Mouse (Mus musculus) mouse embryonic stem cell (cell line): ENCODE results near the gene Rpl7a.
"Not testable (repeated sequence)": the region's sequence is repeated elsewhere in the genome, so short reads cannot be mapped to it uniquely, and the experiment has no call there.

Source experiments
- in situ Hi-C, 2 experiments: fragments of 300-500 bp; cut with MboI; formaldehyde crosslinking; loops; 1 replicate in 1 of 2; 3 replicates in 1 of 2; pipeline ENCODE4 v1.14.3; 2019 to 2020; ENCODE audit warnings: low sequenced_read_pairs in 2 of 2, low pct_unique_long_range_greater_than_20kb in 1 of 2, mixed read lengths in 1 of 2; ENCODE audit not compliant: unreplicated experiment in 1 of 2

Gene Rpl7a

DNA sequence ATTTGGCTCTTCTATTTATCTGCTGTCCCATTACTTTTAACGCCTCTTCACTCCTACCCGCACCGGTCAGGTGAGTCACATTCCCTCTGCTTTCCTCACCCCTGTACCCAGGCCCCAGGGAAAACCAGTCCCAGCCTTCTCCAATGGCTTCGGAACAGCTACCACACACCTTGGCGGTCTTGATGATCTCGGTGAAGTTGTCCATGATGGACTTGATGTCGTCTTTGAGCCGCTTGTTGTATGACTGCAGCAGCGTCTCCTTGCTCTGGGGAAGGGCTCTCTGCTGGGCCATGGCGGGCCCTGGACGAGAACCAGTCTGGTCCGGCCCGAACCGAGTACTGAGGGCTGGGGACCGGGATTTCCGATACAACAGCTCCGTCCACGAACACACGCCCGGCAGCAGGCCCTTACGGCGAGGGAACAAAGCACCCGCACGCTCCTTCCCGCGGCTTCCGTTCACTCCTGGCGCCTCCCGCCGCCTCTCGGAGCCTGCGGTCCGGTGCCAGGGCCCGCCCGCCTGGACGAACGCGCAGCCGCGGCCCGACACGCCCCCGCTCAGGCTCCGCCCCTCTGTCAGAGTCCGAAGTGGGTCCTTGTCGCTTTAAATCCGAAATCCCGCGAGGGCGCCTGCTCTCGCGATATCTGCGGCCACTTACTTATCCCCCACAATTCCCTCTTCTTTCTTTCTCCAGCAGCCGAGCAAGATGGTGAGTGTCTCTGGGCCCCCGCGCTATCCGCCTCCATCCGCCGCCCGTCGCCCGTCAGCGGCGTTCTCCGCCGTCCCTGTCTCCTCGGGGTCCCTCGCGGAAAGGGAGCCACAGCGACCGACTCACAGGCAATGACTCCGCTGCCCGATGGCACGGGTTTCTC, at the start of gene Rpl7a, which contains the start of gene Med22:
Gene Rpl7a, plus strand, starts transcription at position 641 of the 870 bp plus-strand sequence.
Gene Med22, minus strand, starts transcription at position 554 of the 870 bp plus-strand sequence.
- in situ Hi-C loops: no loop called here

DNA sequence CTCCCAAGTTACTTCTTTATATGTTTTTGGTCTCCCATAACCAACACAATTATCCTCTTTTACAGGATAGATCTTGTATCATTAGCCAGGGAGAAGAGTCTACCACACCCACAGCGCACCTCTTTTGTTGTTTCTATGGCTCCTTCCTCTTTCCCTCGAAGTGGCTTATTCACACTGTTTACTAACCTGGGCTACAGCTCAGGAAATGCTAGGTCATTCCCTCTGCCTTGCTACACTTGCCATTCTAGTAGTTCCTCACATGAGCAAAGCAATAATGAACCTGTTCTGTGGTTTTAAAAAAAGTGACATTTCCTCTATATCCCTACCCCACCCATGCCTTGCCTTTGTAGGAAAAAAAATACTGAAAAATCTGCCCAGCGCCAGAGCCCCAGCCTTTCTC, 47.7 kb upstream of the Rpl7a start:
- in situ Hi-C loops: no loop called here

DNA sequence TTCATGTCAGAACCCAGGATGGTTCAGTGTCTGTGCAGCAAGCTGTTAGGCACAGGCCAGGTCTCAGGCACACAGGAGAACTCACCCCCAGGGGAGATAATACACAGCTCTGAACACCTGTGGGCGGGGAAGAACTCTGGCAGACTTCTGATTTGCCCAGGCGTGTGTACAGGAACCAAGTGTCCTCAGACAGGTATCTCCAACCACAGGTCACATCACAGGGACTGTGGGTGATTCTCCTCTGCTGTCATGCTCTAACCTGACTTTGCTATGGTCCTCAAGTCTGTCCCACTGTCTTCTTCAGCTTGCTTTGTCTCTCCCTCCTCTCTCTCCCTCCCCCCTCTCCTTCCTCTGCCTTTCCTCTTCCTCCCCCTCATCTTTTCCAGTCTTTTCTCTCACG, 45.7 kb upstream of the Rpl7a start, which contains the start of gene Abo:
Gene Abo, minus strand, starts transcription at position 101 of the 400 bp plus-strand sequence.
- in situ Hi-C loops: no loop called here

DNA sequence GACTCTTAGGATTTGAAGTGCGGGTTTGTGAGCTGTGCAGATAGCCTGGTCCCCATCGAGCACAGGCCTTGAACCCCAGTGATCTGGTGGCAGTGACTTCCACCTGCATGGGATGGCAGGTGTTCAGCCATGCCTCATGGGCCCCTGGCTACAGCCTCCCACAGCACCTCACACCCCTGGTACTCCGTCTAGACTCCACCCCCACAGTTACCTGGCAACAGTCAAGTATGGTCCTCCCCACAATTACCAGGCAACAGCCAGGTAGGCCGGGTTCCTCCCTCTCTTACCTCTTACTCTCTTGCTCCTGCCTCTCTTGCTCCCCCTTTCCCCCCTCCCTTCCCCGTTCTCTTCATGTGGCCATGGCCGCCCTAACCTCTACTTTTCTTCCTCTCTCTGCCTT, 39.9 kb upstream of the Rpl7a start:
- in situ Hi-C loops: no loop called here

DNA sequence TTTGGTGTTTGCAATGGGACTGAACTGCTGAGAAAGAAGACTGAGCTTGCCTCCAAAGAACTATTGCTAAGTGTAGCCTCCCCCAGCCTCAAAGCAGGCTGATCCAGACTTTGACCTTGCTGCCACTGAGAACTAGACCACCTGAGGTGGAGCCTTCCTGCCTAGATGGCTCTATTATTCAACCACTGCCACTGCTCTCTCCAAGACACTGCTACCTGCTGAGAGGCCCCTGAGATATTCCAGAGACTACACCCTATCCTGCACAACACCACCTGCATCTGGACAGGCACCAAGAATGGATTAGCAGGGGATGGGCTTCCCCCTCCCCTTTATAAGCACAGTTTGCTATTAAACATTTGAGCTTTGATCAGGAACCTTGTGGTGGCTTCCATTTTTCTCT, 32.0 kb upstream of the Rpl7a start:
- in situ Hi-C loops: no loop called here

DNA sequence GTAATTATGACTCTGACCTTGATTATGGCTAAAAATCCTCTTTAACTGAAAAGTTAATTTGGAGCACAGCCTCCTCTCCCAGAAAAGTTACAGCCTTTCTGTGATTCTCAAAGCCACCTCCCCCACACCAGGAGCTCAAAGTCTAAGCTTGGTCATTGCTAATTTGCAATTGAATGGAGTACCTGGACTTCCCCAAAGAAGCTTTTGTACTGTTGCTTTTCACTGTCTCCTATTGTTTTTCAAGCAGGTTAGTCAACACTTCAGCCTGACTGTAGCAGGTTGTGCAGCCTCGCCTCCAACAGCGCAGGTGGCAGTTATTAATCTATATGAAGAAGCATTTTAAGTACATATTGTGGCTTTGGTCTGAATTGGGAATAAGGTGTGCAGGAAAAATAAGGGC, 25.0 kb upstream of the Rpl7a start:
- in situ Hi-C loops: not testable (repeated sequence)

DNA sequence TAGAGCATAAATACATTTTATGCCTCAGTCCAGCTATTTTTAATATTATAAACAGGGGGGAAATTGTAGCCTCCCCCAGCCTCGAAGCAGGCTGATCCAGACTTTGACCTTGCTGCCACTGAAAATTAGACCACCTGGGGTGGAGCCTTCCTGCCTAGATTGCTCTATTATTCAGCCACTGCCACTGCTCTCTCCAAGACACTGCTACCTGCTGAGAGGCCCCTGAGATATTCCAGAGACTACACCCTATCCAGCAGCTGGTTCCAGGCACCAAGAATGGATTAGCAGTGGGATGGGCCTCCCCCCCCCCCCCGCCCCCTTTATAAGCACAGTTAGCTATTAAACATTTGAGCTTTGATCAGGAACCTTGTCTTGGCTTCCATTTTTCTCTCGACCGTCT, 24.4 kb upstream of the Rpl7a start:
- in situ Hi-C loops: not testable (repeated sequence)

DNA sequence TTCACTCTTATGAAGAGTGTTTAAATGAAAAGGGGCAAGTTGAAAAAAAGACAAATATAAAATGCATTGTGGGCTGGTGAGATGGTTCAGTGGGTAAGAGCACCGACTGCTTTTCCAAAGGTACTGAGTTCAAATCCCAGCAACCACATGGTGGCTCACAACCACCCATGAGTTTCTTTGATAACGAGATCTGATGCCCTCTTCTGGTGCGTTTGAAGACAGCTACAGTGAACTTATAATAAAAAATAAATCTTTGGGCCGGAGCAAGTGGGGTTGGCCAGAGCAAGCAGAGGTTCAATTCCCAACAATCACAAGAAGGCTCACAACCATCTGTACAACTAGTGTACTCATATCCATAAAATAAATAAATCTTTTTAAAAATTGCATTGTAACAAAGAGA, 14.7 kb upstream of the Rpl7a start:
- in situ Hi-C loops: no loop called here

DNA sequence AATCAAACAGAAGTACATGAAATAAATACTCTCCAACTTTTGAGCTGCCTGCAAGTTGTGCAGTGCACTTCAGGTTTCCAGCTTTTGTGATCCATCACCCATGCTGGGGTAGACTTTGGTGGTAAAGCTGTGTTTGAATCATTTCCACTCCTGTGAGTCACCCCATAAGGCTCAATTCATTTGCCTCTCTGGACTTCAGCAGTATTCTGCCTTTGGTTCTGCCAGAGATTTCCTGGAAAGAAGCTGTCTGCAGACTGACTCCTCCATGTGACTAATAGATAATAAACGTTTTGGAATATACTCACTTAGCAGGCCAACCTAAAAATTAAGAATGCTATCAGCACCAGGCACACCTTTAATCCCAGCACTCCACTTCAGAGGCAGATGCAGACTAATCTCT, 9.8 kb upstream of the Rpl7a start:
- in situ Hi-C loops: no loop called here

DNA sequence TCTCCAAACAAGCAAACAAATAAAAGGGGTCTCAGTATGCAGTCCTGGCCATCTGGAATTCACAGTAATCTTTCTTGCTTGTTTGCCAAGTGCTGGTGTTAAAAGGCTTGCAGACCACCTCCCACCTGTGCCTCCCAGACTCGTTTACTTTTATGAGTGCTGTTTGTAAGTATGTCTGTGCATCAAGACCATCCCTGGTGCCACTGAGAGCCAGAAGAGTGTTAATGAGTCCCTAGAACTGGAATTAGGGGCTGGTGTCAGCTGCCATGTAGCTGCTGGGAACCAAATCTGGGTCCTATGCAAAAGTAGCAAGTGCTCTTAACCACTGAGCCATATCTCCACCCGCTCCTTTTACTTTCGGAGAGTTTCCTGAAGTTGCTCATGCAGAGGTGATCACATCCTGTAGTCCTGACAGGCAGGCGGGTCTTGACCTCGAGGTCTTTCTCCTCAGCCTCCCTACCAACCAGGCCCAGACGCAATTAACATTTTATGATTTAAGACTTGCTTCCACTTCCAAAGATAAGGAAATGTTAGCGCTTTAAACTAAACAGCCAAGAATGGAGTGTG, 8.6 kb upstream of the Rpl7a start:
- in situ Hi-C loops: no loop called here

DNA sequence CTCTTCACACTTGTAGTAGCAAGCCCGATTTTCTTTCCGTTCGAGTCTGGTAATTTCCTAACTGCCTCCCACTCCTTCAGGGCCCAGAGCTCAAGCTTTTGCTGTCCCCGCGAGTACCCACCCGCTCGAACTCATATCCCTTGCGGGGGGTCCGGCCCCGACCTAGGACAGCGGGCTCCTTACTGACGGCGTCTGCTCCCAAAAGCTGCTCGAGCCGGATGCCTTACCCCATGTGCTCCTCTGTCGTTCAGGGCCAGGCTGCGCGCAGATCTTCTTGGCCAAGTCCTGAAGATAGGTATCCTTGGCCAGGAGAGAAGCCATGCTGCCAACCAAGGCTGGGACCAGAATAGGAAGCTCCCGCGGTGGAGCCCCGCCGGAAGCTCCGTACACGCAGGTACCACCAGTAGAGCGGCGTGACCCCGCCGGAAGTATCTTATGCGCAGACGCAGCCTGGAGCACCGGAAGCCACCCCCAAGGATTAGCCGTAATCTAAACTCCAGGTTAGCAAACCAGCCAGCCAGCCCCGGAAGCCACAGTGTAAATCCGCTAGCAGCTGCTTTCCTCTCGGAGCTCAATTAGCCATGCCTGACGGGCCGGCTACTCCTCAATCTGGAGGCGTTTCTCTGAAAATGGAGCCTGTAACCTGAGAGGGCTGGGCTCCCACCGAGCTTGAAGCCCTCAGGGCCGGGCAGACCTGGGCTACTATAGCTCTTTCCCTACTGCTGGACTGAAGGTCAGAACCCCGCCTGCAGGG, 7.9 kb upstream of the Rpl7a start, which contains the start of gene Surf6:
Gene Surf6, minus strand, starts transcription at position 413 of the 754 bp plus-strand sequence.
- in situ Hi-C loops: no loop called here

DNA sequence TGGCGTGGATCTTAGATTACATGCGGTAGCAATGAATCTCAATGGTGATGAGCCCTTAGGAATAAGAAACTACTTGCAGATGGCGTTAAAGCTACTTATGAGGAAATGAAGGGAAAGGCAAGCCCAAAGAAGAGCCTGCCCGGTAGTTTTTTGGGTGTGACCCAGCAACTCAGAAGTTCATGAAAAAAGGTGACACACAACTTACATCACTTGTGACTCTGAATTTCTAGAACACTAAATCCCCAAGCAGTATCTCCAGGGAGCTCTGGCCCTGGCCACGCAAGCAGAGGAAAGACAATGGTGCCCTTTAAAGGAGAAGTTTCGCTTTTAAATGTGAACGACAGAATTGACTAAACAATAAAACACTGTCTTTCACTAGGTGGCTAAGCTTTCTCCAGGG, 7.3 kb upstream of the Rpl7a start:
- in situ Hi-C loops: no loop called here

DNA sequence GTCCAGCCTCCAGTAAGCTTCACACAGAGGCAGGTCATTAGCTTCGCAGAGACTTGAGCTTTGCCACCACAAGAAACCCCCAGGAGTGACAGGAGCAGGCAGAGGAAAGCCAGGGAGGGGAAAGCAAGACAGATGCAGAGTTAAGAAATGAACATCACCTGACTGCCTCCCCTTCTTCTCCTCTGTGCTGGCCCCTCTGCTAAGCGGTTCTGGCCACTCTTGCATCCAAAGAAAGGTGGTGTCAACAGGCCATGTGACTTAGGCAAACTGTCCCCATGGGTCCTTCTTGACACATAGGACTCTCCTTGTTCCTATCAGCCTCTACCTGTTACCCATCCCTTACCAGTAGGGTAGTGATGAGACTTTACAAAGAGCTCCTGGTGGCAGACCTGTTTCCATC, 4.6 kb upstream of the Rpl7a start:
- in situ Hi-C loops: loop anchor here in 1 of 2 experiments (5.0 kb wide), 1 partner anchor 264 kb away; no protein-coding TSS in a partner anchor

DNA sequence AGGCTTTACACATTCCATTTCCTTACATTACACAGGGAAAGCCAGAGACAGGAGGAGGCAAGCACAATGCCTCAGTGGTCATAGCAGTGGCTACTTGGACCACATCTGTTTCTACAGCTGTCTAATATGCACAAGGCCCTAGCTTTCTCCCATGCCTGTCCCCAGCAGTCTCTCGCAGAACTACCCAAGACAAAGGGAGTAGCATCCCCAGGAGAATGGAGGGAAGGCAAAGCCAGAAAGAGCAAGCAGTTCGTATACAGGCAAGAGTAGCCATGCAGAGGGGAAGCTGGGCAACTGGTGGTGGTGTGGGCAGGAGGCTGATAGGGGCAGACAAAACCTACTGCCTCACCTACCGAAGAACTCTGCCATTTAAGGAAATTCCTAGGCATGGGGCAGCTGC, 4.1 kb upstream of the Rpl7a start:
- in situ Hi-C loops: loop anchor here in 1 of 2 experiments (5.0 kb wide), 1 partner anchor 264 kb away; no protein-coding TSS in a partner anchor

DNA sequence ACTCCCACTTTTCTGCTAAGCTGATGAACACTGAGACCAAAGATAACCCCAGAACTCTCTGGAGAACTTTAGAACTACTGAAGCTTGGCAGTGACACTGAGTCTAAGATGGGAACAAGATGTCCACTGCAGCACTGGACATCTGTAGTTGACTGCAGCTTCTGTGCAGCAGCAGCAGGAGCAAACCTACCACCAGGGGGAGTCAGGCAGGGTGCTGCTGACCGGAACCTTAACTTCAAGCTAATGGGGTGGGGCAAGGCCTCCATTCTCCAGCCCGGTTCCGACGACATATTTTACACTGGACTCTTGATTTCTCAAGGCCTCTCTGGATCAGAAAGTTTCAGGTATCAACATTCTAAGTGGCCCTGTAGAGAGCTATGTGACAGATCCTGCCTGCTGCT, 3.5 kb upstream of the Rpl7a start:
- in situ Hi-C loops: loop anchor here in 1 of 2 experiments (5.0 kb wide), 1 partner anchor 265 kb away; no protein-coding TSS in a partner anchor

DNA sequence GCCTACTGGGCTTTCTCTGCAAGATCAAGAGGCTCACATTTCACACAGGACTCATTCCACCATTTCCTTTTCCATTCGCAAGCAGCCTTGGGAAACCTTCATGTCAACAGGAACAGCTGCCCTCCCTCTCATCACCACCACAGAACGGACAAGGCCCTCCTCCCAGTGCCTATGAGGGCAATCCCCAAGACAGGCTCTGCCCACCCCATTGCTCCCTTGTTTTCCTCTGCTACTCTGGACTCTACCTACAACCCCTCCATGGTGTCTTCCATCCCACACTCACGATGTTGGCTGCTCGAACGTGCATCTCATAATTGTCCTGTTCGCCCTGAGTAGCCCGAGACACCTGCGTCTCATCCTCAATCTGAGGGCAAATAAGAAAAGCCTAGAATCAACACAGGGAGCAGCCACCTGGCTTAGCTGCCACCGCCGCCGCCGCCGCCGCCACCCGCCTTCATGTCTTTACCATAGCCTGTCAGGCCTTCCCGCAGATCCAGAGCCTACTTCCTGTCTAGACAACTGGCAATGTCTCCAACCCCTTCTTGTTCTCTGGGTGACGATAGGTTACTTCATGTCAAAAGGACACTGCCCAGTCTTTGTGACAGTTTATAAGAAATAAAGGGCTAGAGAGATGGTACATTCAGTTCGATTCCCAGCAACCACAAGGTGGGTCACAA, 1.7 kb upstream of the Rpl7a start:
- in situ Hi-C loops: loop anchor here in 1 of 2 experiments (5.0 kb wide), 1 partner anchor 267 kb away; no protein-coding TSS in a partner anchor

DNA sequence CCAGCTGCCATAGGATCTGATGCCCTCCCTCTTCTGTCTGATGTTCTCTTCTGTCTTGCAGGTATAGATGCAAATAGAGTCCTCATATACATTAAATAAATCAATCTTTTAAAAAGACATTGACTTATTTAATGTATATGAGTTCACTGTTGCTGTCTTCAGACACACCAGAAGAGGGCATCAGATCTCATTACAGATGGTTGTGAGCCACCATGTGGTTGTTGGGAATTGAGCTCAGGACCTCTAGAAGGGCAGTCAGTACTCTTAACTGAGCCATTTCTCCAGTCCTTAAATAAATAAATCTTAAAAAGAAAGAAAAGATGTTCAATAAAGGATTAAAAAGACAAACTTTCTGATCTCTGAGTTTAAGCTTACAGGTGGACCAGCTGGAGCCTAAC, 1.2 kb upstream of the Rpl7a start:
- in situ Hi-C loops: loop anchor here in 1 of 2 experiments (5.0 kb wide), 1 partner anchor 267 kb away; no protein-coding TSS in a partner anchor

DNA sequence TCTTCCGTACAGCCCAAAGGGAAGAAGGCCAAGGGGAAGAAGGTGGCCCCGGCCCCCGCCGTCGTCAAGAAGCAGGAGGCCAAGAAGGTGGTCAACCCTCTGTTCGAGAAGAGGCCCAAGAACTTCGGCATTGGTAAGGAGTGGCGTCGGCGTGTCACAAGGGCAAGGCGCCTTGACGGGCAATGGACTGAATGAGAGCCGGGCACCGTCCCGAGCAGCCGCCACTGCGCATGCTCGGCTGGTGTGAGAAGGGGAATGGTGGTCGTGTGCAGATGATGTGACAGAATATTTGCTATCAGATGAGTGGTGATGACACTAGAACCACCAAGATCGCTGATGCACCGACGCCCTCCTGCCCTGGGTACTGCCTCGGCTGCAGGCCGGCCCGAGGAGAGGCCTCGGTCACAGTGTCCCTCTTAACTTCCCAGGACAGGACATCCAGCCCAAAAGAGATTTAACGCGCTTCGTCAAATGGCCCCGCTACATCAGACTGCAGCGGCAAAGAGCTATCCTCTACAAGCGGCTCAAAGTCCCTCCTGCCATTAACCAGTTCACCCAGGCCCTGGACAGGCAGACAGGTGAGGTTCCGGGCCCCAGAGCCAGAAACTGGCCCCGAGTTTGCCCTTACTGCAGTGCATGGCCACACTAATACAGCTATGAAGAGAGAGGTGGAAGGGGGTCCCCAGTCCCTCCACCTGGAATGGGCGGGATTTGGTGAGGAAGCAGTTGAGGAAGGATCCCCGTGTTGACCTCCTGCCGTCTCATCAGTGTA, 616 bp downstream of the Rpl7a start:
- in situ Hi-C loops: no loop called here
